Mouse (Mus musculus) G1E (cell line): ENCODE results near the gene Gprc5c.

Experiments used
- CTCF ChIP-seq: IDR thresholded peaks from 2 replicates; pipeline ENCODE4 v1.5.1; 2012; ENCODE audit warnings: low read depth, low read length, inconsistent platforms, mixed read lengths
- GATA1 ChIP-seq: IDR thresholded peaks from 2 replicates; pipeline ENCODE4 v1.6.1; 2012; ENCODE audit warnings: borderline replicate concordance, low read length, inconsistent platforms, mixed read lengths
- TAL1 ChIP-seq: conservative IDR thresholded peaks from 2 replicates; pipeline ENCODE4 v1.6.1; 2012; ENCODE audit warnings: low read depth, low read length, inconsistent platforms, mixed read lengths

DNA sequence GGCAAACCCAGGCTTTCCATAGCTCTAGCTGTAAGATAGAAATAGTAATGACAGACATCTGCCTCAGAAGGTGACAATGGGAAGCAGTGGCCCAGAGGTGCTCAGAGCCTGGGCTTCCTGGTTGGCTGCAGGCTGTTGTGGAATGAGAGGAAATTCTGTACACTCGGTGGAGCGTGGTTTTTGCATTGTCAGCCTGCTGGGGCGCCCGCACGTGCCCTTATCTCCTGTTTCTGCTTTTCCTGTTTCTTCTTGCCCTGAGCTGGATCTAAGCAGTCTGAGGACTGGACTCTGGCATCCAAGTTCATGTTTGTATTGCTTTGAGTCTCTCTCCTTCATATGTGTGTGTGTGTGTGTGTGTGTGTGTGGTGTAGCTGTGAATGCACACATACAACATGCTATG lies 24.3 kb upstream of the Gprc5c start:
- no peak for TF ChIP-seq TAL1
- TF ChIP-seq CTCF: no peak
- no peak for TF ChIP-seq GATA1
